Mouse (Mus musculus): Measurements from ENCODE around the gene Pdzk1ip1. TPM values are rescaled to one million over a fixed set of nuclear protein-coding genes. Genes with fewer than 3 reads are reported as not detected.
A peak's percentile ranks its signal among the peaks of the same experiment; 100 is the strongest.

Pdzk1ip1 gene
- polyA plus RNA-seq, 1 experiment from 2014 or later: 130 TPM

GRCm38 (mm10) chr4:115063518-115064239 lies 24.8 kb upstream of the Pdzk1ip1 start:
- Histone ChIP-seq H3K9me3 (replicated peaks; ENCODE audit: control insufficient read depth, low read length) (no peaks in the 10 kb centered on the region), H3K4me3 (replicated peaks; ENCODE audit: low read length) (peak overlapping the region; percentile 54), H3K4me2 (ENCODE audit: low read depth, low read length) (peak overlapping the region; percentile 88), H3K9ac (ENCODE audit: low read length) (peak overlapping the region; percentile 61), H3K27me3 (ENCODE audit: control insufficient read depth, insufficient read depth, low read length) (peaks cover 77% of the 10 kb centered on the region), H3K4me1 (ENCODE audit: control insufficient read depth, insufficient read depth, low read length) (0 out of 2 replicates have a peak, but pooled peaks cover 7% of the 10 kb centered on the region), H3K36me3 (ENCODE audit: control insufficient read depth, insufficient read depth, low read length) (no peaks in the 10 kb centered on the region), H3K27ac (ENCODE audit: low read length) (no peak overlapping the region)
- WGBS: 2% methylated on average over 31 of the region's 31 CpGs
- ATAC-seq (ENCODE audit: insufficient read depth, low FRiP score): peak; percentile 18; the same call in 1 of the 2 replicates

GRCm38 (mm10) chr4:115071668-115072067 lies 16.8 kb upstream of the Pdzk1ip1 start:
- Histone ChIP-seq H3K9ac (ENCODE audit: low read length) (no peak overlapping the region), H3K4me1 (ENCODE audit: control insufficient read depth, insufficient read depth, low read length) (no peaks in the 10 kb centered on the region), H3K9me3 (replicated peaks; ENCODE audit: control insufficient read depth, low read length) (no peaks in the 10 kb centered on the region), H3K4me3 (replicated peaks; ENCODE audit: low read length) (no peak overlapping the region), H3K27ac (ENCODE audit: low read length) (no peak overlapping the region), H3K4me2 (ENCODE audit: low read depth, low read length) (no peak overlapping the region), H3K27me3 (ENCODE audit: control insufficient read depth, insufficient read depth, low read length) (0 out of 2 replicates have a peak, but pooled peaks cover 4% of the 10 kb centered on the region), H3K36me3 (ENCODE audit: control insufficient read depth, insufficient read depth, low read length) (no peaks in the 10 kb centered on the region)
- ATAC-seq (ENCODE audit: insufficient read depth, low FRiP score): no peak
- 17% methylated on average over 1 of the region's 1 CpGs for WGBS

- no peak for ATAC-seq (ENCODE audit: insufficient read depth, low FRiP score)
- H3K4me2 ChIP-seq (ENCODE audit: low read depth, low read length): no peak overlapping the region
- H3K4me3 ChIP-seq (replicated peaks; ENCODE audit: low read length): no peak overlapping the region
- H3K36me3 ChIP-seq (ENCODE audit: control insufficient read depth, insufficient read depth, low read length): no peaks in the 10 kb centered on the region
- H3K9me3 ChIP-seq (replicated peaks; ENCODE audit: control insufficient read depth, low read length): no peaks in the 10 kb centered on the region
- no peak overlapping the region for H3K9ac ChIP-seq (ENCODE audit: low read length)
- H3K4me1 ChIP-seq (ENCODE audit: control insufficient read depth, insufficient read depth, low read length): 0 out of 2 replicates have a peak, but pooled peaks cover 5% of the 10 kb centered on the region
- H3K27me3 ChIP-seq (ENCODE audit: control insufficient read depth, insufficient read depth, low read length): no peaks in the 10 kb centered on the region
- 82% methylated on average over 1 of the region's 1 CpGs for WGBS
- no peak overlapping the region for H3K27ac ChIP-seq (ENCODE audit: low read length)
Measured at GRCm38 (mm10) chr4:115074789-115075188, 13.7 kb upstream of the Pdzk1ip1 start.

- no peak overlapping the region for H3K9ac ChIP-seq (ENCODE audit: low read length)
- H3K4me1 ChIP-seq (ENCODE audit: control insufficient read depth, insufficient read depth, low read length): 0 out of 2 replicates have a peak, but pooled peaks cover 5% of the 10 kb centered on the region
- no peaks in the 10 kb centered on the region for H3K36me3 ChIP-seq (ENCODE audit: control insufficient read depth, insufficient read depth, low read length)
- 34% methylated on average over 3 of the region's 3 CpGs for WGBS
- H3K27ac ChIP-seq (ENCODE audit: low read length): peak overlapping the region; percentile 22
- ATAC-seq (ENCODE audit: insufficient read depth, low FRiP score): peak; percentile 31; the same call in 1 of the 2 replicates
- H3K4me2 ChIP-seq (ENCODE audit: low read depth, low read length): no peak overlapping the region
- H3K4me3 ChIP-seq (replicated peaks; ENCODE audit: low read length): no peak overlapping the region
- no peaks in the 10 kb centered on the region for H3K27me3 ChIP-seq (ENCODE audit: control insufficient read depth, insufficient read depth, low read length)
- no peaks in the 10 kb centered on the region for H3K9me3 ChIP-seq (replicated peaks; ENCODE audit: control insufficient read depth, low read length)
Measured at GRCm38 (mm10) chr4:115075204-115075915, 13.1 kb upstream of the Pdzk1ip1 start.

- H3K27ac ChIP-seq (ENCODE audit: low read length): no peak overlapping the region
- no peak overlapping the region for H3K4me3 ChIP-seq (replicated peaks; ENCODE audit: low read length)
- 36% methylated on average over 10 of the region's 10 CpGs for WGBS
- H3K9ac ChIP-seq (ENCODE audit: low read length): no peak overlapping the region
- ATAC-seq (ENCODE audit: insufficient read depth, low FRiP score): peak; percentile 64; the same call in 1 of the 2 replicates
- H3K4me2 ChIP-seq (ENCODE audit: low read depth, low read length): no peak overlapping the region
- H3K9me3 ChIP-seq (replicated peaks; ENCODE audit: control insufficient read depth, low read length): no peaks in the 10 kb centered on the region
- H3K4me1 ChIP-seq (ENCODE audit: control insufficient read depth, insufficient read depth, low read length): 0 out of 2 replicates have a peak, but pooled peaks cover 5% of the 10 kb centered on the region
- H3K27me3 ChIP-seq (ENCODE audit: control insufficient read depth, insufficient read depth, low read length): no peaks in the 10 kb centered on the region
- no peaks in the 10 kb centered on the region for H3K36me3 ChIP-seq (ENCODE audit: control insufficient read depth, insufficient read depth, low read length)
Measured at GRCm38 (mm10) chr4:115078892-115079820, 9.4 kb upstream of the Pdzk1ip1 start.

- no peak overlapping the region for H3K4me2 ChIP-seq (ENCODE audit: low read depth, low read length)
- 30% methylated on average over 5 of the region's 5 CpGs for WGBS
- H3K9me3 ChIP-seq (replicated peaks; ENCODE audit: control insufficient read depth, low read length): no peaks in the 10 kb centered on the region
- ATAC-seq (ENCODE audit: insufficient read depth, low FRiP score): no peak
- no peaks in the 10 kb centered on the region for H3K36me3 ChIP-seq (ENCODE audit: control insufficient read depth, insufficient read depth, low read length)
- 0 out of 2 replicates have a peak, but pooled peaks cover 5% of the 10 kb centered on the region for H3K4me1 ChIP-seq (ENCODE audit: control insufficient read depth, insufficient read depth, low read length)
- H3K4me3 ChIP-seq (replicated peaks; ENCODE audit: low read length): no peak overlapping the region
- H3K9ac ChIP-seq (ENCODE audit: low read length): no peak overlapping the region
- no peak overlapping the region for H3K27ac ChIP-seq (ENCODE audit: low read length)
- H3K27me3 ChIP-seq (ENCODE audit: control insufficient read depth, insufficient read depth, low read length): no peaks in the 10 kb centered on the region
Measured at GRCm38 (mm10) chr4:115079821-115080349, 8.6 kb upstream of the Pdzk1ip1 start.

GRCm38 (mm10) chr4:115083031-115083430 lies 5.5 kb upstream of the Pdzk1ip1 start:
- WGBS: 84% methylated on average over 3 of the region's 3 CpGs
- H3K4me3 ChIP-seq (replicated peaks; ENCODE audit: low read length): no peak overlapping the region
- no peaks in the 10 kb centered on the region for H3K27me3 ChIP-seq (ENCODE audit: control insufficient read depth, insufficient read depth, low read length)
- H3K9me3 ChIP-seq (replicated peaks; ENCODE audit: control insufficient read depth, low read length): no peaks in the 10 kb centered on the region
- H3K9ac ChIP-seq (ENCODE audit: low read length): no peak overlapping the region
- H3K27ac ChIP-seq (ENCODE audit: low read length): no peak overlapping the region
- H3K4me1 ChIP-seq (ENCODE audit: control insufficient read depth, insufficient read depth, low read length): 0 out of 2 replicates have a peak, but pooled peaks cover 7% of the 10 kb centered on the region
- ATAC-seq (ENCODE audit: insufficient read depth, low FRiP score): no peak
- H3K36me3 ChIP-seq (ENCODE audit: control insufficient read depth, insufficient read depth, low read length): no peaks in the 10 kb centered on the region
- H3K4me2 ChIP-seq (ENCODE audit: low read depth, low read length): no peak overlapping the region

- Histone ChIP-seq H3K9ac (ENCODE audit: low read length) (no peak overlapping the region), H3K4me2 (ENCODE audit: low read depth, low read length) (no peak overlapping the region), H3K27ac (ENCODE audit: low read length) (no peak overlapping the region), H3K9me3 (replicated peaks; ENCODE audit: control insufficient read depth, low read length) (no peaks in the 10 kb centered on the region), H3K27me3 (ENCODE audit: control insufficient read depth, insufficient read depth, low read length) (no peaks in the 10 kb centered on the region; the same call in 1 of the 2 replicates), H3K4me3 (replicated peaks; ENCODE audit: low read length) (no peak overlapping the region), H3K36me3 (ENCODE audit: control insufficient read depth, insufficient read depth, low read length) (no peaks in the 10 kb centered on the region), H3K4me1 (ENCODE audit: control insufficient read depth, insufficient read depth, low read length) (0 out of 2 replicates have a peak, but pooled peaks cover 2% of the 10 kb centered on the region)
- no peak for ATAC-seq (ENCODE audit: insufficient read depth, low FRiP score)
- 21% methylated on average over 6 of the region's 6 CpGs for WGBS
Measured at GRCm38 (mm10) chr4:115085522-115086095, 2.9 kb upstream of the Pdzk1ip1 start.

Measured in stomach, embryonic 16.5 days (tissue).